Mouse (Mus musculus) limb, embryonic 11.5 days (tissue): ENCODE measurements around the gene Traf4. TPM values are rescaled to one million over a fixed set of nuclear protein-coding genes. Genes with fewer than 3 reads are reported as not detected.
"Not testable (repeated sequence)": the region's sequence is repeated elsewhere in the genome, so short reads cannot be mapped to it uniquely, and the experiment has no call there.

ENCODE experiments used
- ATAC-seq: fragments of 200-750 bp; cut with Nextera tagmentation; 2 replicates; pipeline ENCODE4 v1.8.0; 2017; ENCODE audit warnings: low read depth; ENCODE audit not compliant: insufficient number of reproducible peaks, low FRiP score, low TSS enrichment
- DNase-seq: peaks from one replicate; pipeline ENCODE4 v3.0.0-alpha.2; 2015; ENCODE audit warnings: low spot score
- H3K27ac ChIP-seq: fragments of 300-500 bp; sonication (generic); replicated peaks from 2 replicates; pipeline ENCODE4 v1.5.1; 2014; ENCODE audit warnings: low read depth, mild to moderate bottlenecking, low read length
- H3K27me3 ChIP-seq: fragments of 300-500 bp; sonication (generic); 2 replicates; pipeline ENCODE4 v1.6.1; 2014; ENCODE audit warnings: mild to moderate bottlenecking, low read length, mixed read lengths; ENCODE audit not compliant: control insufficient read depth, insufficient read depth
- H3K36me3 ChIP-seq: fragments of 300-500 bp; sonication (generic); 2 replicates; pipeline ENCODE4 v1.6.1; 2014; ENCODE audit warnings: mild to moderate bottlenecking, low read length, moderate library complexity, mixed read lengths; ENCODE audit not compliant: control insufficient read depth, insufficient read depth
- H3K4me1 ChIP-seq: fragments of 300-500 bp; sonication (generic); 2 replicates; pipeline ENCODE4 v1.6.1; 2014; ENCODE audit warnings: low read length, mixed read lengths; ENCODE audit not compliant: control insufficient read depth, insufficient read depth
- H3K4me2 ChIP-seq: fragments of 300-500 bp; sonication (generic); 2 replicates; pipeline ENCODE4 v1.6.1; 2014; ENCODE audit warnings: low read depth, mild to moderate bottlenecking, moderate library complexity; ENCODE audit not compliant: severe bottlenecking
- H3K4me3 ChIP-seq: fragments of 300-500 bp; sonication (generic); 2 replicates; pipeline ENCODE4 v1.5.1; 2014; ENCODE audit warnings: low read depth, low read length
- H3K9ac ChIP-seq: fragments of 300-500 bp; sonication (generic); 2 replicates; pipeline ENCODE4 v1.6.1; 2014; ENCODE audit warnings: mild to moderate bottlenecking, low read length
- H3K9me3 ChIP-seq: fragments of 300-500 bp; sonication (generic); 2 replicates; pipeline ENCODE4 v1.6.1; 2016; ENCODE audit warnings: low read length; ENCODE audit not compliant: control insufficient read depth
- WGBS: fragments of 180-500 bp; shearing (Covaris S2); extraction: QIAGEN DNeasy Blood & Tissue Kit; methylation state at CpG from one replicate; pipeline ENCODE4 v1.1.7; 2014; 5-methylcytosine and 5-hydroxymethylcytosine counted together
- polyA plus RNA-seq: library from polyadenylated mRNA; unstranded; fragments of >200 nt; fragmentation: Nextera tagmentation; extraction: Ambion mirVana; gene quantifications from 2 replicates; pipeline ENCODE4 v1.2.1, GENCODE M21; 2014

Gene Traf4
- polyA plus RNA-seq, 1 experiment from 2014 or later: 92.6 TPM

- 95% methylated on average over 6 of the region's 6 CpGs for WGBS
- H3K27ac ChIP-seq: not testable (repeated sequence)
Measured at GRCm38 (mm10) chr11:78184702-78185101, 19.3 kb upstream of the Traf4 start.

GRCm38 (mm10) chr11:78183884-78184514 is 18.6 kb upstream of the Traf4 start:
- WGBS: 52% methylated on average over 10 of the region's 10 CpGs
- no peak for ATAC-seq
- Histone ChIP-seq H3K27ac (no peak overlapping the region), H3K4me3 (no peak overlapping the region; the same call in 1 of the 2 replicates), H3K27me3 (no peaks in the 10 kb centered on the region), H3K9ac (no peak overlapping the region), H3K4me2 (peak overlapping the region; percentile 11; the same call in 1 of the 2 replicates), H3K9me3 (no peaks in the 10 kb centered on the region), H3K36me3 (peaks cover 9% of the 10 kb centered on the region), H3K4me1 (peaks cover 22% of the 10 kb centered on the region)
- DNase-seq: no peak

More at GRCm38 (mm10) chr11:78184702-78185101, 19.3 kb upstream of the Traf4 start:
- peaks cover 16% of the 10 kb centered on the region for H3K4me1 ChIP-seq
- H3K4me2 ChIP-seq, H3K9me3 ChIP-seq, H3K9ac ChIP-seq, H3K27me3 ChIP-seq, H3K36me3 ChIP-seq, DNase-seq, ATAC-seq, H3K4me3 ChIP-seq: not testable (repeated sequence)

GRCm38 (mm10) chr11:78182961-78183844 is 17.8 kb upstream of the Traf4 start, which contains the start of gene Rpl23a:
Rpl23a (minus strand) TSS chr11:78183584.
- peak; percentile 84 for DNase-seq
- Histone ChIP-seq H3K4me3 (peak within 1 kb of the TSS; percentile 77), H3K27ac (peak within 1 kb of the TSS; percentile 73; the same call in 1 of the 2 replicates), H3K4me1 (peaks cover 22% of the 10 kb centered on the region), H3K4me2 (peak within 1 kb of the TSS; percentile 72), H3K27me3 (no peaks in the 10 kb centered on the region), H3K9ac (peak within 1 kb of the TSS; percentile 92), H3K36me3 (peaks cover 9% of the 10 kb centered on the region), H3K9me3 (no peaks in the 10 kb centered on the region)
- WGBS: under 1% methylated on average over 38 of the region's 38 CpGs
- ATAC-seq: peak; percentile 87

GRCm38 (mm10) chr11:78182450-78182849 is 17.1 kb upstream of the Traf4 start:
- no peaks in the 10 kb centered on the region for H3K27me3 ChIP-seq
- peak overlapping the region; percentile 77 for H3K4me3 ChIP-seq
- DNase-seq (no peak), ATAC-seq (no peak)
- H3K9me3 ChIP-seq: no peaks in the 10 kb centered on the region
- peak overlapping the region; percentile 72 for H3K4me2 ChIP-seq
- peaks cover 24% of the 10 kb centered on the region for H3K4me1 ChIP-seq
- H3K27ac ChIP-seq: no peak overlapping the region; the same call in 1 of the 2 replicates
- 8% methylated on average over 7 of the region's 7 CpGs for WGBS
- H3K36me3 ChIP-seq: peaks cover 9% of the 10 kb centered on the region
- H3K9ac ChIP-seq: peak overlapping the region; percentile 92

GRCm38 (mm10) chr11:78181830-78182357 is 16.5 kb upstream of the Traf4 start:
- H3K4me1 ChIP-seq: peaks cover 28% of the 10 kb centered on the region
- no peak overlapping the region for H3K27ac ChIP-seq
- H3K9ac ChIP-seq: peak overlapping the region; percentile 92; the same call in 1 of the 2 replicates
- no peaks in the 10 kb centered on the region for H3K27me3 ChIP-seq
- no peaks in the 10 kb centered on the region for H3K9me3 ChIP-seq
- H3K4me3 ChIP-seq: peak overlapping the region; percentile 77
- H3K4me2 ChIP-seq: peak overlapping the region; percentile 72
- peaks cover 9% of the 10 kb centered on the region for H3K36me3 ChIP-seq
- WGBS: 48% methylated on average over 2 of the region's 2 CpGs
- DNase-seq: no peak
- no peak for ATAC-seq

- H3K27ac ChIP-seq: no peak overlapping the region
- no peak for DNase-seq
- H3K9ac ChIP-seq: no peak overlapping the region
- no peak overlapping the region for H3K4me3 ChIP-seq
- H3K4me2 ChIP-seq: no peak overlapping the region
- no peak for ATAC-seq
- peaks cover 30% of the 10 kb centered on the region for H3K4me1 ChIP-seq
- peaks cover 9% of the 10 kb centered on the region for H3K36me3 ChIP-seq
- H3K27me3 ChIP-seq: no peaks in the 10 kb centered on the region
- 82% methylated on average over 6 of the region's 6 CpGs for WGBS
- no peaks in the 10 kb centered on the region for H3K9me3 ChIP-seq
Measured at GRCm38 (mm10) chr11:78180081-78180761, 14.8 kb upstream of the Traf4 start.

- Histone ChIP-seq H3K27ac (no peak overlapping the region), H3K4me3 (peak overlapping the region; percentile 59), H3K9me3 (no peaks in the 10 kb centered on the region), H3K36me3 (peaks cover 9% of the 10 kb centered on the region), H3K4me1 (peaks cover 30% of the 10 kb centered on the region), H3K27me3 (no peaks in the 10 kb centered on the region), H3K4me2 (peak overlapping the region; percentile 97), H3K9ac (peak overlapping the region; percentile 76)
- DNase-seq (no peak), ATAC-seq (no peak)
- WGBS: 31% methylated on average over 8 of the region's 8 CpGs
Measured at GRCm38 (mm10) chr11:78179438-78179999, 14.1 kb upstream of the Traf4 start.
